Mouse (Mus musculus) pancreas, adult 10 weeks (tissue): Measurements from ENCODE around the gene Olfr464. TPM values are rescaled to one million over a fixed set of nuclear protein-coding genes. Genes with fewer than 3 reads are reported as not detected.

ENCODE experiments used
- polyA plus RNA-seq: library from polyadenylated mRNA; stranded (reverse); fragments of 350-450 nt; fragmentation: Illumina TruSeq; extraction: RNeasy Lipid Tissue Mini Kit (QIAGEN cat#74804); gene quantifications from one replicate; pipeline ENCODE4 v1.2.3, GENCODE M21; 2015; ENCODE audit warnings: low read depth, low replicate concordance; ENCODE audit not compliant: insufficient read depth

Gene Olfr464
- not detected for polyA plus RNA-seq

GRCm38 (mm10) chr11:87920966-87921365 lies at the start of gene Olfr464:
TSS of gene Olfr464 (minus strand) at chr11:87920967.

GRCm38 (mm10) chr11:87897287-87897686 lies 23.5 kb downstream of the Olfr464 start, which contains the start of gene Olfr463:
TSS of gene Olfr463 (minus strand) at chr11:87897387.

GRCm38 (mm10) chr11:87892168-87892567 lies 28.6 kb downstream of the Olfr464 start, which contains the start of gene Olfr462:
TSS of gene Olfr462 (minus strand) at chr11:87892268.

GRCm38 (mm10) chr11:87875436-87875835 lies 45.3 kb downstream of the Olfr464 start, which contains the start of gene Epx:
TSS of gene Epx (minus strand) at chr11:87875536.

Other genes starting within 250 kb of the Olfr464 start
- 15.9 TPM for gene Supt4a, start 183.4 kb downstream of the Olfr464 start, polyA plus RNA-seq
- 2.9 TPM for gene Tspoap1, start 160.4 kb downstream of the Olfr464 start, polyA plus RNA-seq
- gene Mpo, start 127.4 kb downstream of the Olfr464 start, polyA plus RNA-seq, result not detected
- not detected for gene Lpo, start 92.7 kb downstream of the Olfr464 start, polyA plus RNA-seq
- gene Mks1, start 67.8 kb downstream of the Olfr464 start, polyA plus RNA-seq, result 2.3 TPM
- not detected for gene Epx, start 45.4 kb downstream of the Olfr464 start, polyA plus RNA-seq
- gene Olfr462, start 28.7 kb downstream of the Olfr464 start, polyA plus RNA-seq, result not detected
- not detected for gene Olfr463, start 23.6 kb downstream of the Olfr464 start, polyA plus RNA-seq
- gene Dynll2, start 66.6 kb upstream of the Olfr464 start, polyA plus RNA-seq, result 32.0 TPM
- 39.8 TPM for gene Srsf1, start 126.4 kb upstream of the Olfr464 start, polyA plus RNA-seq
- gene Vezf1, start 147.3 kb upstream of the Olfr464 start, polyA plus RNA-seq, result 9.6 TPM
- 15.8 TPM for gene Cuedc1, start 177.1 kb upstream of the Olfr464 start, polyA plus RNA-seq